Mouse (Mus musculus): ENCODE results near the gene Vamp9. TPM values are rescaled to one million over a fixed set of nuclear protein-coding genes. Genes with fewer than 3 reads are reported as not detected.

The Vamp9 gene
- not detected for polyA plus RNA-seq (2017; shearing (Covaris generic))

DNA sequence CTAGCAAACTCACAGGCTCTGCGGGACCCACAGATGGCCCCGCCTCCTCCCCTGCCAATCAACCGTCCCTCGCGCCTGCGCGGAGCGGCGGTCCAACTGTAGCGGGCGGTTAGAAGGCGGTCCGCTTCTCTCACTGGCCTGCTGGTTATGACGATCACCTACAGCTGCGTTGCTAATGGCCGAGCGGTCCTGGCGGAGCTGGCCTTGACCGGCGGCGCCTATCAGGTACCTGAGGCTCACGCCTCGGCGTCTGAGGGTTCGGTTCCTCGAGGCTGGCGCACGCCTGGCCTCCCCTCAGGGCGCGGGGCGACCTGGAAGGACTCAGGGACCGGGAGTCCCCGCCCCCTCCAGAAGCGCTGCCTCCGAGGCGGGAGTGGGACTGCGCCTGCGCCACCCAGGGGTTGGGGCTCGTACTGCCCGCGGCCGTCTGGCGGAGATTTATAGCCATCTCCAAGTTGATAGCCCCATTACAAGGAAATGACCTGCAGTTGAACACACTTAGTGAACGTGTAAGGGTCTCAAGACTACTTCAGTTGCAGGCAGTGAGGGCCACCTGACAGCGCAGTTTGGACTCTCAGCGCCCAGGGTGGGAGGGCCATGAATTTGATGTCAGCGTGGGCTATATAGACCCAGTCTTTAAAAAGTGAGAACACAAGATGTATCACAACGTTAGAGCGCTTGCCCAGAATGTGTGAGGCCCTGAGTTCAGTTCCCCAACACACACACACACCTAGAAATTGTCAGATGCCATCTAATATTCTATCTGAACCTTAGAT is at the start of gene Vamp9:
Gene Vamp9, plus strand, starts transcription at position 74 of the 776 bp plus-strand sequence.
- peak; percentile 97 for ATAC-seq

GRCm38 (mm10) chr5:99857106-99857637 is 48.9 kb upstream of the Vamp9 start:
- no peak for ATAC-seq

DNA sequence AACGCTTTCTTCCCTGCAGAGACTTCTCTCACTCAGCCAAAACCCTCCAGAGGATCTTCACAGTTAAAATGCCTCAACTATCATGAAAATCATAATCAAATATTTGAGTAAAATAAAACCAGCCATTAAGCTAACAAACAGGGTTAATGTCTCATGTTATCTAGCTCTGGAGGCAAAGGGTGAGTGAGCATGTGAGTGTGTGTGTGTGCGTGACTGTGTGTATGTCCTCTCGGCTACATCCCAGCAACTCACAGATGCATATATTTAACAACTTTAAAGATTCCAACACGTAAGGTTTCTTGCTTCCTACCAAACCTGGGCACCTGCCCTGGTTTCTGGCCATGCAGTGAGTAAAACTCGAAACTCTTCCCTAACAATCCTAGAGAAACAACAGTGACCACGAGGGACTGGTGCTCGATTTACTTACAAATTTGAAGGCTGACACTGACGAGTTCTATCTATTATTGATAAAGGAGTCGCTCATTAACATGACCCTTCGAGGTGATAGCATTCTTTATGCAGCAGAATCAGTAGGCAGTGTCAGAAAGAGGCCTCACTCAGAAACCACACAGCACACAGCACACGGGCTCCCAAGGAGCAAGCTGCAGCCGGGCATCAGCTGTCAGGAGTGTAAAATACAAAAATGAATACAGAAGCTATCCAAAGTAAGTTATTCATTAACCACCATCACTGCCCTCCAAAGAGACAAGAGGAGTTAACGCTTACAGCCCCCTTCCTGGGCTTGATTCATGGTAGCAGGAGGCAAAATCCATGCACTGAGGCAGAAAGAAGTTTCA is 46.2 kb upstream of the Vamp9 start:
- ATAC-seq, result no peak

DNA sequence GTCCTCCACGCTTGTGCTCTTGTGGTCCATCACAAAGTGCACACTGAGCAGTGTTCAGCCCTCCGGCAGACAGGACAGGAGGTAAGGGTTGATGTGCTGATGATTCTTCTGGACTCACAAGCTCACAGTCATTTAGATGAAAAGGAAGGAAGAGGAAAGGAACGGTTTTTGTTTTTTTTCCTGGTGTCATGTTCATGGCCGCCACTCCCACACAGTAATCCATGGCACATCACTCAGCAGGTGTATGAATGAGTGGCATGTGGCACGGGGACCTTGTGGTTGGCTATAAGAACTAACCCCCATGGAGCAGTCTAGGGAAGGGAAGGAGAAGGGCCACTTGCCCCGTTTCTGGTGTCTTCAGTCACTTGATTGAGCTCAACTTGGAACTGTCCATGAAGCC is 44.2 kb upstream of the Vamp9 start:
- no peak for ATAC-seq

DNA sequence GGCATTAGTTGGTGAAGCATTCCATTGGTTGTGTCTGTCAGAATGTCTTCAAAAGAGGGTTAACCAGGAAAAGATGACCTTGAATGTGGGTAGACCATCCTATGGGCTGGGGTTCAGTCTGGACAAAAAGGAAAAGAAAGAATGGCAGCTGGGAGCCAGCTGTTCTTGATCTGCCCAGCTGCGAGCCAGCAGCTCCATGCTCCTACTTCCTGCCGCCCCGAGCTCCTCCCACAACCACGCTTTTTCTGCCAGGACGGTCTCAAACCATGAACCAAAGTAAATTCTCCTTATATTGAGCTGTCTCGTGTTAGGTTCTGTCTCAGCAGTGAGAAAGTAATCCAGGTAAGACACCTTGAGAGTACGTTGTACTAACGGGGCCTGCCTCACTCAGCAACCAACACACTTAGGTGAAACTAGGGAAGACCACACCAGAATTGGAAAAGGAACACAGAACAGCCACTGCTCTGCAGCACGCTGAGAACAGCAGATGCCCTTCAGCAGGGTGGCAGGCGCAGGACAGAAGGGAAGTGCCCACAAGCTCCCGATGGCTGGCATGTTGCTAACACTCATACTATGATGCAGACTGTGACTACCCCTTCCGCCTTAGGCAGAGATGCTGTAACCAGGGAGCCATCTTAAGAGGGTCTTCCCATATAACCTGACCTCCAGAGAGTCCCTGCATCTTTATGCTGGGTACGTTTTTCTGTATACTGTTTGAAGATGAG is 42.2 kb upstream of the Vamp9 start:
- ATAC-seq, result no peak

DNA sequence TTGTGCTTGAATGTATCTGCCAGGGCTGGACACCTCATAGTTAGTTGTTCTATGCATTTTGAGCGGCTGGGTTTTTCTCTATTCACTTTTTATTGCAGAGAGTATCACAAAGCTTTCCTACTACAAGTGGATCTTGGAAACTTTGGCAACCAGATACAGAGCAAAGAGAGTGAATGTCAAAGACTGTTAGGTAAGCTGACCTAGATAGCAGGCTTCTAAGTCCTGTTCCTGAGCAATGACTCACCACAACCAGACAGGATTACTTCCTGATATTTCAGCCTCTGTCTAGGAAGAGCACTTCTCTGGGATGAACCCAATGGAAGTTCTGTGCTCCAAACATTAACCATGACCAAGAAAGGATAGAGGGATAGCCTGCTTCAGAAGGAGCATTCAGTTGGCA is 40.3 kb upstream of the Vamp9 start:
- ATAC-seq, result no peak

GRCm38 (mm10) chr5:99868286-99868685 is 37.8 kb upstream of the Vamp9 start:
- ATAC-seq, result no peak

GRCm38 (mm10) chr5:99868923-99869322 is 37.1 kb upstream of the Vamp9 start:
- no peak for ATAC-seq

- ATAC-seq, result no peak
These were observed 28.5 kb upstream of the Vamp9 start for GRCm38 (mm10) chr5:99877565-99877964.

DNA sequence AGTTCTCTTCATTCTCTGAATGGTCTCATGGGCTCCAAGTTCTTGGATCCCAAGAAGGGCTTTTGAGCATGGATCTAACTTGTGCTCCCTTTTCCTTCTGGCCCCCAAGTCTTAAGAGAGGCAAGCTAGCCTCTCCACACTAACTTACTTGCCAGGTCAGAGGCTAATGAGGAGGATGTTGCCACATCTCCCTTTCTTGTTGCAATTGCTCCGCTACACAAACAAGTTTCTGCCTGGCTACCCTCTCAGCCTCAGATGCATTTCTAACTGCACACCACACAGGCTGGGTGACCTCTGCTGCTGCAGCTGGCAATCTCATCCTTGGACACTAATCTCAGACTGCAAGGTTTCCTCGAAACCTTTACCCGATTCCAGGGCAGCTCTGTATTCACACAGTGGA is 23.6 kb upstream of the Vamp9 start:
- ATAC-seq, result no peak

- no peak for ATAC-seq
These were observed 22.0 kb upstream of the Vamp9 start for GRCm38 (mm10) chr5:99884035-99884434.

- no peak for ATAC-seq
These were observed 18.9 kb upstream of the Vamp9 start for GRCm38 (mm10) chr5:99887133-99887532.

DNA sequence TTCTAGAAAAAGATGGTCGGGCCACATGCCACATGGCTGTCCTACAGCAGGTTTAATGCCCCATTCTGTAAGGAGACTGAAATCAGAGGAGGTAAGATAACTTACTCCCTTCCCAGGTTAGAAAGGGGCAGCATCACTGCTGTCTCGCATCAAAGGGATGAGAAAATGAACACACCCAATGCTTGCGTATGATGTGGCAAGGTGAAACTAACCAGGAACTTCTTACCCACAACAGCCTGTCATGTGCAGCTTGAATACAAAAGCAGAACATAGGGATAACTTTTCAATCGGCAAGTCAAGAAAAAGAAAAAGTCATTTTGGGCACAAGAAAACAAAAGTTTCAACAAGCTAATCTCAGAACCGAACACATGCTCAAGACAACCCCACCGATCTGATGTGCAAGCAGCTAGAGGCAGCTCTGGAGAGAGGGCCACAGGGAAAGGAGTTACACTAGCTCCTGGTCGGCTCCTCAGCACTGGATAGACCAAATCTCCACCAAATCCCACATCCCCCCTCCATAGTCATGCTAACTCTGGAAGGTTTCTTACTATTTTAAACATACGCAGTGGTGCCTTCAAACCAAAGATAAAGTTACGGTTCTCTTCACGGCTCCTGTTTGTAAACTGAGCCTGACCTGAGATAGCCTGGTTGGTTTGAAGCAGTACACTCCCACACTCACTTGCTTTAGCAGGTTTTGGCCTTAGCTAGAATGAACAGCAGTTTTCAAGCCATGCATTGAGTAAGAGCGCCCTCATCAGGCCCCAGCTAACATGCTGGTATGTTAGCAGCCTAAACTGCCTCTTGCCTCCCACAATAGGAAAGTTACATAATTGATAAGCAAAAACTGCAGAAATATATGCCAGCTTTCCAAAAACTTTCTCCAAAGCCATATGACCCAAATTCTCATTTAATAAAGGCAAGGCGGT is 14.3 kb upstream of the Vamp9 start:
- no peak for ATAC-seq

- no peak for ATAC-seq
These were observed 6.0 kb upstream of the Vamp9 start for GRCm38 (mm10) chr5:99900041-99900440.

- ATAC-seq, result no peak
These were observed 323 bp upstream of the Vamp9 start for GRCm38 (mm10) chr5:99905731-99906130.

GRCm38 (mm10) chr5:99915494-99915893 is 9.4 kb downstream of the Vamp9 start:
- ATAC-seq, result no peak

DNA sequence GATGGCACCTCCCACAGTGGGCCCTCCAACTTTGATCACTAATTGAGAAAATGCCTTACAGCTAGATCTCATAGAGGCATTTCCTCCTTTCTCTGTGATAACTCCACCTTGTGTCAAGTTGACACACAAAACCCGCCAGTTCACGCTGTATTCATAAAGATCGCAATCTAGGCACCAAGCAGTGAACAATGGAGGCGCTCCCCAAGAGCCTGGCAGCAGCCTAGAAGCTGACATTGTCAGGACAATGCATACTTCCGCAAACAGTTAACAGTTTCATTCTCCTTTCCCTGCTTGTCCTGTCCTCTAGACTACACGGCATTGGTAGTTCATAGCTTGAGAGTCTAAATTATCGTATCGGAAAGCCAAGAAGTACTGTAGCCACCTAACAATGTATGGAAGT is 16.0 kb downstream of the Vamp9 start:
- no peak for ATAC-seq

DNA sequence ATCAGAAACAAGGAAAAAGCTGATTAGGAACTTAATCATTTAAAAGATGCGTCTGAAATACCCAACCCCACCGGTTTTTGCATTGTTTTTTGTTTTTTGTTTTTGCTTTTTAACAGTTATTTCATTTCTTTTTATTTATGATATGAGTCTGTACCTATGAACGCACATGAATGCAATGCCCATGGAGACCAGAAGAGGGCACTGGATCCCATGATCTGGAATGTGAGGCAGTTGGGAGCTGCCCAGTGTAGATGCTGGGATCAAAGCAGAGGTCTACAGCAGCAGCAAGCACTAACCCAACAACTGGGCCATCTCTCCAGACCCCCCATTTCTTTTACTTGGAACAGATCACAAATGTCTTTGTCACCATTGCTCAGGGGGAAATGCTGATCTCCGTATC is 21.9 kb downstream of the Vamp9 start:
- ATAC-seq, result no peak

- ATAC-seq, result no peak
These were observed 25.9 kb downstream of the Vamp9 start for GRCm38 (mm10) chr5:99931910-99932309.

DNA sequence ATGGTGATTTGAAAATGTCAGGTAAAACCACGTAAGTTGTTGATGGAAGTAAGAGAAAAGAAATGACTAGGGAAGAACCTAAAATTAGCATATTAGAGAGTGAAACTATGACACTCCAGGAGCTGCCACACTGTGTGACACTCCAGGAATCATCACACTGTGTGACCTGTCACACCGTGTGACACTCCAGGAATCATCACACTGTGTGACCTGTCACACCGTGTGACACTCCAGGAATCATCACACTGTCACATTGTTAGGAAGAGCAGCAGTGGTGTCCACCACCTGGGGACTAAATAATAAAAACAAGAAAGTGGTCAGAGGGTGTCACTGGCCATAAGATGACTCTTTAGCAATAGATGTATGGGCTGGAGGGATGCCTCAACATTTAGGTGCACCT is 33.4 kb downstream of the Vamp9 start:
- no peak for ATAC-seq

DNA sequence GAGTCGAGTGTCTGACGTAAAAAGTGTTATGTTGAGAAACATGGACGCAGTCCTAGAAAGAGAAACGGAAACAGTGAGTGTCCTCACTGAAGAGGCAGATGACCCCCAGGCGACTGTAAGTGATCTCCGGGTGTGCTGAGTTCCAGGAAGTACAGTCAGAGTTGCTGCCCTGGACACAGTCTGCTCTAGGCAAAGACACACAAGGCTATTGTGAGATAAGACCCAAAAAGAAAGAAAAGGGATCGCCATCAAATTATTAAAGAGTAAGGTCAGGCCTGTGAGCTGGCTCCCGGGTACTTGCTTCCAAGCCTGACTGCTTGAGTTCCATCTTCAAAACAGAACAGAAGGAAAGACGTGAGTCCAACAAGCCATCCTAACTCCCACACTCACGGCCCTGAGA is 35.2 kb downstream of the Vamp9 start:
- no peak for ATAC-seq
